Mouse (Mus musculus): ENCODE measurements around the gene Cpeb3.
"Not testable (repeated sequence)": the region's sequence is repeated elsewhere in the genome, so short reads cannot be mapped to it uniquely, and the experiment has no call there.

The Cpeb3 gene

GRCm38 (mm10) chr19:37156770-37157336, 51.5 kb downstream of the Cpeb3 start:
- DNase-seq (ENCODE audit: low read depth, low spot score) = no peak

- DNase-seq (ENCODE audit: low read depth, low spot score) = no peak
Measured at GRCm38 (mm10) chr19:37156040-37156439, 52.4 kb downstream of the Cpeb3 start.

- no peak for DNase-seq (ENCODE audit: low read depth, low spot score)
Measured at GRCm38 (mm10) chr19:37147145-37147544, 61.3 kb downstream of the Cpeb3 start.

- no peak for DNase-seq (ENCODE audit: low read depth, low spot score)
Measured at GRCm38 (mm10) chr19:37145846-37146245, 62.6 kb downstream of the Cpeb3 start.

- DNase-seq (ENCODE audit: low read depth, low spot score) = no peak
Measured at GRCm38 (mm10) chr19:37145401-37145800, 63.0 kb downstream of the Cpeb3 start.

GRCm38 (mm10) chr19:37141623-37142022, 66.8 kb downstream of the Cpeb3 start:
- DNase-seq (ENCODE audit: low read depth, low spot score) = no peak

GRCm38 (mm10) chr19:37137133-37137532, 71.3 kb downstream of the Cpeb3 start:
- no peak for DNase-seq (ENCODE audit: low read depth, low spot score)

GRCm38 (mm10) chr19:37135459-37135858, 72.9 kb downstream of the Cpeb3 start:
- not testable (repeated sequence) for DNase-seq (ENCODE audit: low read depth, low spot score)

GRCm38 (mm10) chr19:37133666-37134065, 74.7 kb downstream of the Cpeb3 start:
- no peak for DNase-seq (ENCODE audit: low read depth, low spot score)

GRCm38 (mm10) chr19:37131660-37132059, 76.7 kb downstream of the Cpeb3 start:
- DNase-seq (ENCODE audit: low read depth, low spot score) = no peak

GRCm38 (mm10) chr19:37128461-37128860, 79.9 kb downstream of the Cpeb3 start:
- no peak for DNase-seq (ENCODE audit: low read depth, low spot score)

- DNase-seq (ENCODE audit: low read depth, low spot score) = no peak
Measured at GRCm38 (mm10) chr19:37127018-37127567, 81.3 kb downstream of the Cpeb3 start.

- DNase-seq (ENCODE audit: low read depth, low spot score) = no peak
Measured at GRCm38 (mm10) chr19:37124961-37125360, 83.4 kb downstream of the Cpeb3 start.

GRCm38 (mm10) chr19:37119281-37119680, 89.1 kb downstream of the Cpeb3 start:
- DNase-seq (ENCODE audit: low read depth, low spot score) = peak; percentile 17

GRCm38 (mm10) chr19:37115824-37116223, 92.6 kb downstream of the Cpeb3 start:
- no peak for DNase-seq (ENCODE audit: low read depth, low spot score)

- no peak for DNase-seq (ENCODE audit: low read depth, low spot score)
Measured at GRCm38 (mm10) chr19:37115374-37115773, 93.0 kb downstream of the Cpeb3 start.

- no peak for DNase-seq (ENCODE audit: low read depth, low spot score)
Measured at GRCm38 (mm10) chr19:37111831-37112230, 96.6 kb downstream of the Cpeb3 start.

GRCm38 (mm10) chr19:37110494-37110893, 97.9 kb downstream of the Cpeb3 start:
- no peak for DNase-seq (ENCODE audit: low read depth, low spot score)

GRCm38 (mm10) chr19:37109853-37110252, 98.5 kb downstream of the Cpeb3 start:
- no peak for DNase-seq (ENCODE audit: low read depth, low spot score)

- no peak for DNase-seq (ENCODE audit: low read depth, low spot score)
Measured at GRCm38 (mm10) chr19:37100689-37101088, 107.7 kb downstream of the Cpeb3 start.

- no peak for DNase-seq (ENCODE audit: low read depth, low spot score)
Measured at GRCm38 (mm10) chr19:37095666-37096330, 112.6 kb downstream of the Cpeb3 start.

- DNase-seq (ENCODE audit: low read depth, low spot score) = no peak
Measured at GRCm38 (mm10) chr19:37093181-37093580, 115.2 kb downstream of the Cpeb3 start.
